Mouse (Mus musculus) embryo, embryonic 9.5 days (tissue): Measurements from ENCODE around the gene Rps12-ps3.

Experiments
- DNase-seq: peaks from one replicate; pipeline ENCODE4 v3.0.0-alpha.2; 2017; ENCODE audit errors: extremely low spot score

Rps12-ps3 gene

DNA sequence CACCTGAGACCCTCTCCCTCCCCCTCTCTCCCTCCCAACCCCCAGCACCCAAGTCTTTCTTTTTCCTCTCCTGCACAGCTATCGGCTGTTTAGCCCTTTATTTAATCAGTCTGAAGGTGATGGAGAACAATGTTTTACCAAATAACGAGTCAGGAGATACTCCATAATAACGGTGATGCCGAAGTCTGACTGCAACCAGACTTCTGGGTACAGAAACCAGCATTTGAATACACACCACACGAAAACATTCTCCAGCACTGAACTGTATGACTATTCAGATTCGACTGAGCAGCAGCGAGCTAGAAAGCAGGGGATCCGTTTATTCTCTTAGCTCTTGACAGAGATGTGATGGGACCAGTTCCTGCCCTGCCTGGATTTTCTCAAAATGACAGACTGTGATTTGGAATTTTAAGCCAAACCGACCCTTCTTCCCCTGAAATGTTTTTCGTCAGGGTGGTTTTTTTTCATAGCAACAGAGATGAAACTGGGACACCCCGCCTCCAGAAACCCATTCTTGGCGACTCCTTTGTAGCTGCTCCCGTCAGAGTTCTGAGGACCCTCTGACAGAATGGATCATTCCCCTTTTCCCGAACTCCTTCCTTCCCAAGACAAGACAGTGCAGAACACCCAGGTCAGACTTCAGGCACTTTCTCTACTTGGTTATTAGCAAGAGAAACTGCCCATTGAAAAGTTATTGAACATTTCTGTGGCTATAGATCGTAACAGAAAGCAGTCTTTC, 29.2 kb downstream of the Rps12-ps3 start:
- DNase-seq, result no peak

DNA sequence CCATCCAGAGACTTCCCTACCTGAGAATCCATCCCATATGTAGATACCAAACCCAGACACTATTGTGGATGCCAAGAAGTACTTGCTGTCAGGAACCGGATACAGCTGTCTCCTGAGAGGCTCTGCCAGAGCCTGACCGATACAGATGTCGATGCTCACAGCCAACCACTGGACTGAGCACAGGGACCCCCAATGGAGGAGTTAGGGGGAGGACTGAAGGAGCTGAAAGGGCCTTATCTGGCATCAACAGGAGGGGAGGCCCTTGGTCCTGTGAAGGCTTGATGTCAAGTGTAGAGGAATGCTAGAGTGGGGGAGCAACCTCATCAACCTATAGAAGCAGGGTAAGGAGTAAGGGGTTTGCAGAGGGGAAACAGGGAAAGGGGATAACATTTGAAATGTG, 30.7 kb downstream of the Rps12-ps3 start:
- no peak for DNase-seq

DNA sequence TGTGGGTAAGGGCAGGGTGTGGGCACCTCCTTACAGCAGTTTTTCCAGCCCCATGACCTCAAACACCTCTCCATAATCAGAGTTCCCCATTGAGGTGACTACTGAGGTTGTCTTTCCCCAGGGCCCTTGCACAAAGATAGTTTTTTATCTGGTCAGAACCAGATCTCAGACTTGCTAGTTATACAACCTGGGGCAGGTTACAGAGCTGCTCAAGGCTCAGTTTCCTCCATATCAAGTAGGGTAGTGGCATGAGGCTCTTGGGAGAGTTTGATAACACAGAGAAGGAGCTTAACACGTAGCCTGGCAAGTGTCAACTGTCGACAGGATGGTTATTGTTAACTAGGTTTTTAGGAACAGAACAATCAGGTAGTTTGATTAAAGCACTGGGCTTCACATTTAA, 32.8 kb downstream of the Rps12-ps3 start:
- no peak for DNase-seq

DNA sequence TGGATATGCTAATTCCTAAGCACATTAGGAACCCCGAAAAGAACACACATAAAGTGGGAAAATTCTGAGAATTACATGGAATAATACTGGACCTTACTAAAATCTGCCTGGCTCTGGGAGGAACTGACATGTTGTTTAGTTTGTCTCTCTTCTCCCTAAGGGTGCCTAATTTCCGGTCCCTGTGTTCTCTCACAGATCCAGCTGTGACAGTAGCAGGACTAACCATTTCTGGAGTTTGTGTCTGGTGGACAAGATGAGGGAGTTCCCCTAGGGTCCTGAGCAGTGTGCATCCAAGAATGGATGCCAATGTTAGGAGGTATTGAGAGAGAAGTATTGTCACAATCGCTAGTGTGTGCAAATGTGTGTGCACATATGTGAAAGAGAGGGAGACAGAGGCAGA, 34.3 kb downstream of the Rps12-ps3 start:
- no peak for DNase-seq

DNA sequence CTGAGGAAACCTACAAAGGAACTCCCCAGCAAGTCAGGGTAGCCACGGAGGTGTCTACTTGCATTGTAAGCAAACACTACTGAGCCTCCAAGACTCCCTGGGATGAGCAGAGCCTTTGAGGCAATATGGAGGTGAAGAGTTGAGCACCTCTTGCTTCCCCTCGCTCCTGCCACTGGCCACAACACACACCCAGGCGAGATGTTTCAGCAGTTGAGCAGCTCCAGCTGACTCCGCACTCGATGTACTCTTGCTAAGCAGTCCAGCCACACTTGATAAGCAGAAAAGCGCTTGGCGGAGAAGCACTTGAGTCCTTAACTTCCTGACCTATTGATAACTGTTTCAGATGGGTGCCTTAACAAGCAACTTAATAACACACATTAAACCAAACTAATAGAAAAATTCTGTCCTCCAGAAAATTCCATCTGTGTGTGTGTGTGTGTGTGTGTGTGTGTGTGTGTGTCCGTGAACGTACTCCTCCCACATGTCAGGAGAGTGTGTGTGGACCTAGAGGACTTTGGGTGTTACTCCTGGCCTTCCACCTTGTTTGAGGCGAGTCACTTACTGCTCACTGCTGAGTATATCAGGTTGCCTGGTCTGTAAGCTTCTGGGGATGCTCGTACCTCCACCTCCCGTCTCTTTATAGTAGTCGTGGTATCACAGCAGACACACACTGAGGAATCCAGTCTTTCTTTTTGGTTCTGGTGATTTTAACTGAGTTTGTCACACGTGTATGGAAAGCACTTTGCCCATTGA, 34.9 kb downstream of the Rps12-ps3 start:
- no peak for DNase-seq

DNA sequence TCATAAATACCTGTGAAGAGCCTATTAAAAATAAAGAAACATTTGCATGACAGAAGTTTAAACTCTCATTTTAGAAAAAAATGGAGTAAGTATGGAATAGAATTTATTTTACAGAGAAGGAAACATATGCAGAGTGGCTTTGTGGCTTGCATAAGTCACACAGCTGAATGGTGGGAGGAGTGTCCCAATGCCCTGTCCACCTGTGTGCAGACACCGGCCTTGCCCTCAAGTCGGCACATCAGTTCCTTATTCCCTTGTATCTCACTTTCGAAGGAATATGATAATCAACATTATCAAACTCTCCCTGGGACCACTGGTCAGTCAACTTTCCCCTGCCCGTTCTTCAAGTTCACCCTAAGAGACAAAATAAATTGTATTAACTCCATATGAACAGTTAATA, 35.8 kb downstream of the Rps12-ps3 start:
- DNase-seq, result no peak

DNA sequence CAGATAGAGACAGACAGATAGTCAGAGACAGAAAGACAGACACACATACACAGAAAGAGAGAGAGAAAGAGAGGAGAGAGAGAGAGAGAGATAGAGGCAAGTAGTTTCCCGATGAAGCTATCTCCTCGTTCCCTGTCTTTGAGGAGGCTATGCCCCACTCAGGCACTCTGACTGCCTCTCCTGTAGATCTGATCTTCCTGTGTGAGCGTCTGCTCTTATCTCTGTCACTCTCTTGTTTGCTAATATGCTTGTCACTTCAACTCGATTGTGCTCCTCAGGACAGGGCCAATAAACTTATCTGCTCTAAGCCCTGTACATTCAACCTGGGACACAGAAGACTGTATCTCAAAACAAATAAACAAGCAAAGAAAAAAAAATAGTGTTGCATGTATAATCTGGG, 37.1 kb downstream of the Rps12-ps3 start:
- no peak for DNase-seq

DNA sequence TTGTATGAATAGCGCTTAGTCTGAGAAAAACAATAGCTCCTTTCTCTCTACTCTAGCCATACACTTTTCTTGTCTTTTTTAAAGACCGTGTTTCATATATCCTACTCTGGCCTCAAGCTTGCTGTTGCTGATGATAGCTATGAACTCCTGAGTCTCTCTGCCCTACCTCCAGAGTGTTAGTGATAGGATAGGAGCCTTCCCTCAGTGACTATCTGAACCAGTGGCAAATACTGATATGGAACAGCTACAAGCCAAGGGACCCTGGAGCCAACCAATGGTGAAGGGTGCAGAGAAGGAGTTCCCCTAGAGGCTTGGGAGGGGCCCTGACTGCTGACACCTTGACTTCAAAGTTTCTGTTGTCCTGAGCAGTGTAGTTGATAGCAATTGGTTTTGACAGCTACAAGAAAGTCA, 38.4 kb downstream of the Rps12-ps3 start:
- DNase-seq, result no peak

DNA sequence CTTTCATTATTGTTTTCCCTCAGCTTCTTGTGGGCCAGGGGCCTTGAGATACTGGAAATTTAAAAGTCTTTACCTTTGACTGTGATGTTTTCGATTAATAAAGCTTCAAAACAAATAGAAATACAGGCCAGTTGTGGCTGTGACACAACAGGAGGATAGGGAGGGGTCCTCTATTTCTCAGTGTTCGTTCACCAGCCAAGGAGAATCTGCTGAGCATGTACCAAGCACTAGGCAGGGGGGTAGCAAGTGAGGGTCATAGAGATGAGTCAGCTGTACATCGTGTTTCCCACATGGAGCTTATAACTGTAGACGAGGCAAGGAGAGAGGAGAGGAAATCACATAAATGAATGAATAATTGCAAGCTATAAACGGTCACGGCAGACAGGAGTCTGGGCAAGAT, 40.6 kb downstream of the Rps12-ps3 start:
- no peak for DNase-seq

DNA sequence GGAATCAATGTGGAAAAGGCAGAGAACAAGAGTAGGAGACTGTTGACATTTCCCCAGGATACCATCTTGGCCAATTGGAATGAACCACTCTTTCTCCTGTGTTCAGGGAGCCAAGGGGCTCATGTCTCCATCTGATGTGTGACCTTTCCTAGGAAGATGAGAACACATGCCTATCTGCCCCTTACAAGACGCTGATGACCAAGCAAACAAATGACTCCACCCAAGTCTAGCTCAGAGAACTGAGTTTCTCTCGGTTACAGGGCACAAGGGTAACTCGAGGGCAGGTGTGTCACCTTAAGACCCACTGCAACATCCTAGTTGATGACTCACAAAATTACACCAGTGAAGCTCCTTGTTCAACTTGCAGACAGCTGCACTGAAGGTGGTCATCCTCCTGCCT, 41.6 kb downstream of the Rps12-ps3 start:
- DNase-seq, result no peak

DNA sequence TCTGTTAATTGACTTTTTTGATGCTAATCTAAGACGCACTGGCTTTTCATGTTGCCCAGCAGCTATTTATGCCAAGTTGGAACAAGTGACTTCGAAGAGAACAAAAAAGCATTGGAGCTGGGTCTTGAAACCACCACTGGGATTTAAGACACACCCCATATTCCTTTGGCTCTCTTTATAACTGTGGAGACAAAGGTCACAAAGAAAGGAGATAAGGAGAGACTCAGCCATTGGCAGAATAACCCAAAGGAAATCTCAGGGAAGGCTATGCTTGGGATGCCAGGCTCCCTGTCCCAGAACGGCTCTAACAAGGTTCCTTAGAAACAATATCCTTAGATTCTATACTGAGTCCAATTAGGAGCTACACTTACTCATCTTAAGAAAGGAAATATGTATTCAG, 44.6 kb downstream of the Rps12-ps3 start:
- DNase-seq, result no peak

DNA sequence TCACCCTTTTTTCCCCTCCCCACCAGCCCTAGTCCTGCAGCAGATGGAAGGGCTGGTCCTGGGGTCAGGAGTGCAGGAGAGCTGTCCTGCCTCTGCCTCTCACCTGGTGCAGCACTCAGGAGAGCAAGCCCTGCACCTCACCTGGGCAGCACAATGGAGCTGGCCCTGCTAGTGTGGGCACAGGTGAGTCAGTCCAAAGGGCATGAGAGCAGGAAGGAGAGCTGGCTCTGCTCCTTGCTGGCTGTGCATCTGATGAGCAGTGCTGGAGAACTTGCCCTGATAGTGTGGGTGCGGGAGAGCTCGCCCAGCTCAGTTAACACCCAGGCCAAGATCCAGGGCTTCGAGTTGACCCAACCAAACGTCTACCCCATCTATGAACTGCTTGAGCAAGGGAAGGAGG, 45.8 kb downstream of the Rps12-ps3 start:
- DNase-seq, result no peak

DNA sequence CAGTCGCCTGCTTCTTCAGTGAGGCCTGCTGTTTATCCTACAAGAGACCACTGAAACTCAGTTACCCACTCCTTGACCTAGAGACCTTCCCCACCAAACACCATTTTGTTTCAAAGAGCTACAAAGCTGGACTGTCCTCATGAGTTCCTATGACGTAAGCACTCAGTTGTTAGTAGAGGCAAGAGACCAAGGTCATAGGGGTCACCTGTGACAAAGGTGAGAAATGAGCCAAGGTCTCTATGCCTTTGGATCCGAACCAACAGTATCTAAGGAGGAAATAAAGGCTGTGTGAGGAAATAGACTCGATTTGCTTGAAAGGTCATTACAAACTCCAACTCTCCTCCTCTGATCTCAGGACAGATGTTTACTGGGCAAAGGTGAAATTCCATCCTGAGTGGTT, 48.9 kb downstream of the Rps12-ps3 start:
- no peak for DNase-seq
